Mouse (Mus musculus): Measurements from ENCODE around the gene Spata1.

DNA sequence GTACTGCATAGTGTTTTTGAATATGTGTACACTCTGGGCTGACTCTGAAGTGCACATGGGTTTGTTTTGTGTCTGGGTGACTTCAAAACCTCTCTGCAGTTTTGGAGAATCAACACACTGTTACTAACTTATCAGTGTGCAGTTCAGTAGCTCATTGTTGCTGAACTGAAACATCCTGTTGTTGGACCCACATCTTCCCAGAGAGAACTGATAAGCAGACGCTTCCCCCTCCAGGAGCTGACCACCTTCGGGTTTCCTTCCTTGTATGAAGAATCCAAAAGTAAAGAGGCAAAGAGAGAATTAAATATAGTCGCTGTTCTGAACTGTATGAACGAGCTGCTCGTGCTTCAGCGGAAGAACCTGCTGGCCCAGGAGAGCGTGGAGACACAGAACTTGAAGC, 80.7 kb downstream of the Spata1 start:
- no peak for TF ChIP-seq POLR2A (IDR thresholded peaks at IDR 0.05; ENCODE audit: control insufficient read depth, extremely low read depth, insufficient read depth, low read length, poor library complexity)
- TF ChIP-seq CTCF (IDR thresholded peaks at IDR 0.05; ENCODE audit: borderline replicate concordance, control insufficient read depth, extremely low read depth, insufficient read depth, low read length, poor library complexity) = no peak

All from thymus, adult 2 months (tissue).